Mouse (Mus musculus) stomach, postnatal 0 days (tissue): ENCODE data around the gene Armc8. TPM values are rescaled to one million over a fixed set of nuclear protein-coding genes. Genes with fewer than 3 reads are reported as not detected.

Experiments used
- ATAC-seq: fragments of 200-750 bp; cut with Nextera tagmentation; 2 replicates; pipeline ENCODE4 v1.8.0; 2017; ENCODE audit not compliant: low FRiP score, low TSS enrichment
- DNase-seq: peaks from one replicate; pipeline ENCODE4 v3.0.0-alpha.2; 2016; ENCODE audit warnings: low spot score
- H3K27ac ChIP-seq: fragments of 300-500 bp; sonication (generic); replicated peaks from 2 replicates; pipeline ENCODE4 v1.5.1; 2014; ENCODE audit warnings: mild to moderate bottlenecking, control low read depth
- H3K27me3 ChIP-seq: fragments of 300-500 bp; sonication (generic); 2 replicates; pipeline ENCODE4 v1.6.1; 2014; ENCODE audit warnings: low read length; ENCODE audit not compliant: control insufficient read depth, insufficient read depth
- H3K36me3 ChIP-seq: fragments of 300-500 bp; sonication (generic); 2 replicates; pipeline ENCODE4 v1.6.1; 2014; ENCODE audit warnings: low read length, mixed read lengths; ENCODE audit not compliant: control insufficient read depth, insufficient read depth
- H3K4me1 ChIP-seq: fragments of 300-500 bp; sonication (generic); replicated peaks from 2 replicates; pipeline ENCODE4 v1.6.1; 2014; ENCODE audit warnings: antibody characterized with exemption; ENCODE audit not compliant: control insufficient read depth, insufficient read depth
- H3K4me2 ChIP-seq: fragments of 300-500 bp; sonication (generic); replicated peaks from 2 replicates; pipeline ENCODE4 v1.6.1; 2014; ENCODE audit warnings: low read depth, mild to moderate bottlenecking, control low read depth, moderate library complexity
- H3K4me3 ChIP-seq: fragments of 300-500 bp; sonication (generic); 2 replicates; pipeline ENCODE4 v1.5.1; 2014; ENCODE audit warnings: low read depth, low read length, control low read depth
- H3K9ac ChIP-seq: fragments of 300-500 bp; sonication (generic); 2 replicates; pipeline ENCODE4 v1.6.1; 2014; ENCODE audit warnings: mild to moderate bottlenecking, low read length, control low read depth, mixed read lengths
- H3K9me3 ChIP-seq: fragments of 300-500 bp; sonication (generic); 2 replicates; pipeline ENCODE4 v1.6.1; 2016; ENCODE audit warnings: low read length; ENCODE audit not compliant: control insufficient read depth
- CTCF ChIP-seq: IDR thresholded peaks from 2 replicates; pipeline ENCODE4 v1.5.1; 2016; ENCODE audit warnings: antibody characterized with exemption, low read depth, mild to moderate bottlenecking, moderate library complexity
- EP300 ChIP-seq: optimal IDR thresholded peaks from 2 replicates; pipeline ENCODE3; 2016; ENCODE audit warnings: antibody characterized with exemption
- WGBS: fragments of 180-500 bp; shearing (Covaris S2); extraction: QIAGEN DNeasy Blood & Tissue Kit; methylation state at CpG from one replicate; pipeline ENCODE4 v1.1.7; 2014; 5-methylcytosine and 5-hydroxymethylcytosine counted together
- polyA plus RNA-seq: library from polyadenylated mRNA; unstranded; fragments of >200 nt; fragmentation: Nextera tagmentation; extraction: Ambion mirVana; gene quantifications from 2 replicates; pipeline ENCODE4 v1.2.1, GENCODE M21; 2015

The Armc8 gene
- polyA plus RNA-seq, 1 experiment from 2014 or later: 13.7 TPM

DNA sequence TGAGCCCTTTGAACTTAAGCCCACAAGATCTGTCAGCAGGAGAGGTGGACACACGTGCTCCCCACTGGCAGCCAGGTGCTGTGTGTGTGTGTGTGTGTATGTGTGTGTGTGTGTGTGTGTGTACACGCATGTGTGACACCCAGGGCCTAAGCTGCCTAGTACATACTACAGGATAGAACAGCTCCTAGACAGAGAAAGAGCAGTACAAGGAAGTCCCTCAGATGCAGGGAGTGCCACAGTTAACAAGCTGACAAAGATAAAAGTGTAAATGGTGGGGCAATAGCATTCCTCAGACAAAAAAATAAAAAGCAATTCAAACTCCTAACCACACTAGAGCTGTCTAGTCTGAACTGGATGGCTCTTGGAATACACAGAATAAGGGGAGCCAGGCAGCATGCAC, 16.6 kb downstream of the Armc8 start:
- Histone ChIP-seq H3K27ac (no peak overlapping the region), H3K9ac (no peak overlapping the region), H3K4me3 (no peak overlapping the region), H3K4me1 (no peaks in the 10 kb centered on the region), H3K27me3 (no peaks in the 10 kb centered on the region), H3K9me3 (no peaks in the 10 kb centered on the region), H3K36me3 (no peaks in the 10 kb centered on the region), H3K4me2 (no peak overlapping the region)
- TF ChIP-seq EP300: no peak
- TF ChIP-seq CTCF: no peak
- DNase-seq: peak; percentile 24
- ATAC-seq: peak; percentile 71
- 45% methylated on average over 2 of the region's 2 CpGs for WGBS

DNA sequence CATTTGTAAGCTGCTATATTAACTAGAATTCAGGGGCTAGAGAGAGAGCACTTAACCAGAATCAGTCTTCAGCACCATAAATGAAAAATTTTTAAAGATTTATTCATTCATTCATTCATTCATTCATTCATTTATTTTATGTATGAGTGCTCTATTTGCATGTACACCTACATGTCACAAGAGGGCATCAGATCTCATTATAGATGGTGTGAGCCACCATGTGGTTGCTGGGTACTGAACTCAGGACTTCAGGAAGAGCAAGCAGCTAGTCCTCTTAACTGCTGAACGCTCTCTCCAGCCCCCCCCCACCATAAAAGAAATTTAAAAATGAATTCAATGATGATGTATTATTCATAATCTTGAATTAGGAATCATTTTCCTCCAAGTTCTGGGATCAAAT, 22.4 kb downstream of the Armc8 start:
- no peaks in the 10 kb centered on the region for H3K4me1 ChIP-seq
- H3K27ac ChIP-seq: no peak overlapping the region
- no peak overlapping the region for H3K9ac ChIP-seq
- no peak overlapping the region for H3K4me3 ChIP-seq
- ATAC-seq (no peak), DNase-seq (no peak)
- TF ChIP-seq EP300: no peak
- TF ChIP-seq CTCF: peak; percentile 34
- H3K4me2 ChIP-seq: no peak overlapping the region
- 97% methylated on average over 1 of the region's 1 CpGs for WGBS
- H3K27me3 ChIP-seq: no peaks in the 10 kb centered on the region
- H3K9me3 ChIP-seq: no peaks in the 10 kb centered on the region
- H3K36me3 ChIP-seq: no peaks in the 10 kb centered on the region

GRCm38 (mm10) chr9:99531865-99532264, 36.8 kb downstream of the Armc8 start:
- TF ChIP-seq CTCF (no peak), EP300 (no peak)
- Histone ChIP-seq H3K4me3 (no peak overlapping the region), H3K27me3 (no peaks in the 10 kb centered on the region), H3K9ac (no peak overlapping the region), H3K36me3 (no peaks in the 10 kb centered on the region), H3K9me3 (no peaks in the 10 kb centered on the region), H3K4me1 (no peaks in the 10 kb centered on the region), H3K4me2 (no peak overlapping the region), H3K27ac (no peak overlapping the region)
- DNase-seq: no peak
- 88% methylated on average over 1 of the region's 1 CpGs for WGBS
- no peak for ATAC-seq

- DNase-seq: no peak
- Histone ChIP-seq H3K9me3 (no peaks in the 10 kb centered on the region), H3K36me3 (peaks cover 6% of the 10 kb centered on the region), H3K27me3 (no peaks in the 10 kb centered on the region), H3K4me1 (no peaks in the 10 kb centered on the region), H3K9ac (no peak overlapping the region), H3K4me3 (no peak overlapping the region), H3K4me2 (no peak overlapping the region), H3K27ac (no peak overlapping the region)
- TF ChIP-seq EP300 (no peak), CTCF (no peak)
- WGBS: 30% methylated on average over 7 of the region's 7 CpGs
- ATAC-seq: peak; percentile 75
Measured at GRCm38 (mm10) chr9:99505875-99506274, 62.8 kb downstream of the Armc8 start.

DNA sequence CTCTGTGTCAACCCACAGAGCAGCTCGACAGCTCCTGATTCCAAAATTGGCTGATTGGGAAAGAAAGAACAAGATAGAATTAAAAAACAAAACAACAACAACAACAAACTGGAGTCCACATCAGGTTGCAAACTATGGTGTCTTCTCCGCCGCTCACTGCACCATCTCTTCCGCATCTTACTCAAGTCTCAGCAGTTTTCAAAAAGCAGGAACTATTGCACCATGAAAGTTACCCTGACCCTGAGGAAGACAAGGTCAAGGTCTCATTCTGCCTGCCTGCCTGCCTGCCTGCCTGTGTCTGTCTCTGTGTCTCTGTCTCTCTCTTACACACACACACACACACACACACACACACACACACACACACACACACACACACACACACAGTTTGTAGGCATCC, 69.4 kb downstream of the Armc8 start:
- Histone ChIP-seq H3K27me3 (no peaks in the 10 kb centered on the region), H3K4me3 (no peak overlapping the region), H3K4me1 (no peaks in the 10 kb centered on the region), H3K9ac (no peak overlapping the region), H3K36me3 (peaks cover 5% of the 10 kb centered on the region; the same call in 1 of the 2 replicates), H3K27ac (no peak overlapping the region), H3K4me2 (no peak overlapping the region), H3K9me3 (no peaks in the 10 kb centered on the region)
- 95% methylated on average over 4 of the region's 4 CpGs for WGBS
- TF ChIP-seq CTCF (no peak), EP300 (no peak)
- no peak for ATAC-seq
- no peak for DNase-seq

DNA sequence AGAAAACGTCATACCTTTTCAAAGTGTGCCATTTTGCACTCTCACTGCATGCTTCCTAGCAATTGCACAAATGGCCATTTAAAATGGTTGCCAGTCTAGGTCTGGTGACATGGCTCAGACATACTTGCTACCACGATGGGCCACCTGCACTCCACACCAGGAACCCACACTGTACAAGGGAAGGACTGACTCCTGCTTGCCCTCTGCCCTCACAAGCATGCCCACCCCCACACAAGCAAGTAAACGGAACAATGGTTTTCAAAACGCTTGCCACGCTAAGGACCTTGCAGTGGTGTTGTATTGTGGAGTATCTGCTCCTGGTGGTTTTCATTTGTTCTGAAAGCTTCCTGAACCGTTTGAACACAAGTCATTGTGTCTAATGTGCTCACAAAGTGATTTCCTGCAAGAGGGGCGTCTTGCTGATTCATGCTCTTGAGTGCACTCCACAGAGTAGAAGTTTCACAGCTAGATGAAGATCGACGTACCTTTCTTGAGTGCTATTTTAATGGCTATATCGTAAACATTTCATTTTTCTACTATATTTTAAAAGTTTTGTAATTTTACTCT, 76.0 kb downstream of the Armc8 start:
- ATAC-seq: no peak

More for the DNA sequence above, 76.0 kb downstream of the Armc8 start:
- TF ChIP-seq CTCF (no peak), EP300 (no peak)
- Histone ChIP-seq H3K9ac (no peak overlapping the region), H3K36me3 (0 out of 2 replicates have a peak, but pooled peaks cover 5% of the 10 kb centered on the region), H3K4me1 (no peaks in the 10 kb centered on the region), H3K4me2 (no peak overlapping the region), H3K27me3 (no peaks in the 10 kb centered on the region), H3K9me3 (no peaks in the 10 kb centered on the region), H3K4me3 (no peak overlapping the region), H3K27ac (no peak overlapping the region)
- 83% methylated on average over 10 of the region's 10 CpGs for WGBS
- DNase-seq: no peak
